Mouse (Mus musculus): ENCODE data around the gene Hist2h2ab.

DNA sequence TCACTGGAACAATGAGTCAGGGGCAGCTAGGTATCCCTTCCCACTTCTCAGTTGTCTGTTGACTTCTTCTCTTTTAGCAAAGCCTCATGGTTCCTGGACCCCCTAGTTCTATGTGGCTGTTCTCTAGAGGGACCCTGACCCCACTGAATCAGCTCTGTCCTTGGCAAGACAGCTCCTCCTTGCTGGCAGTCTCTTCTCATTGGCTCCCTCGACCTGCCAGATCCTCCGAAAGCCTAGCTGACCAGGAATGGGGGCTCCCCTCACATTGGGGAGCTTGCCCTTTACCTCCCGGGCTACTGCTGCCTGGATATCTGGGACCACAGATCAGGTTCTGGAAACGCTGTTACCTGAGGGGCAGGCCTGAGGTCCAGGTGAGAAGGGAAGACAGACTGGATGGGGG is 49.4 kb upstream of the Hist2h2ab start:
- TF ChIP-seq POLR2A (IDR thresholded peaks at IDR 0.05; ENCODE audit: extremely low read depth, insufficient read depth, low read length) = no peak
- TF ChIP-seq CTCF (IDR thresholded peaks at IDR 0.05; ENCODE audit: low read depth, low read length) = no peak

Data from liver, adult 2 months (tissue).